Mouse (Mus musculus): Measurements from ENCODE around the gene Rbm12. TPM values are rescaled to one million over a fixed set of nuclear protein-coding genes. Genes with fewer than 3 reads are reported as not detected.
"Not testable (repeated sequence)": the region's sequence is repeated elsewhere in the genome, so short reads cannot be mapped to it uniquely, and the experiment has no call there.

Rbm12 gene
- polyA plus RNA-seq, 1 experiment from 2014 or later, result 14.0 TPM

DNA sequence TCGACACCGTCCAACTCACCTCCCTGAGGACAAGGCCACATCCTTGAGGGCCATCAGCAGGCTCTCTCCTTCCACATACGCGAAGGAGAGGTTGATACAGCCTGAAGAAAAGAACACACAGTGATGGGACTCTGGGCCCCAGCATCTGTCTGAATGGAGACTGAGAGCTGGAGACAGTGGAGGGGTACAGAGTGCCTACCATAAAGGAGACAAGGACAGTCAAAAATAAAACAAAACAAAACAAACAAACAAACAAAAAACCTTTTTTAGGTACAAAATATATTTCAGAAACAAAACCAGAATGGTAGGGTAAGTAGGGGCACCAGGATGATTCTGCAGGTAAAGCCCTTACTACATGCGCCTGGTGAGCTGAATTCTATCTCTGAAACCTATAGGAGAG, 15.2 kb upstream of the Rbm12 start, which contains the start of gene Gm28036:
Gene Gm28036, minus strand, starts transcription at position 101 of the 400 bp plus-strand sequence.
- no peaks in the 10 kb centered on the region for H3K4me1 ChIP-seq (replicated peaks)
- H3K27me3 ChIP-seq, result no peaks in the 10 kb centered on the region
- no peak within 1 kb of the TSS for H3K27ac ChIP-seq
- no peaks in the 10 kb centered on the region for H3K9me3 ChIP-seq (replicated peaks)
- peaks cover 33% of the 10 kb centered on the region; the same call in 1 of the 2 replicates for H3K36me3 ChIP-seq
- no peak for ATAC-seq (replicated peaks; ENCODE audit: insufficient number of reproducible peaks, insufficient read depth, low FRiP score, low read depth)
- 94% methylated on average over 5 of the region's 5 CpGs for WGBS
- no peak within 1 kb of the TSS for H3K4me3 ChIP-seq
- H3K4me2 ChIP-seq, result no peak within 1 kb of the TSS
- no peak within 1 kb of the TSS for H3K9ac ChIP-seq

DNA sequence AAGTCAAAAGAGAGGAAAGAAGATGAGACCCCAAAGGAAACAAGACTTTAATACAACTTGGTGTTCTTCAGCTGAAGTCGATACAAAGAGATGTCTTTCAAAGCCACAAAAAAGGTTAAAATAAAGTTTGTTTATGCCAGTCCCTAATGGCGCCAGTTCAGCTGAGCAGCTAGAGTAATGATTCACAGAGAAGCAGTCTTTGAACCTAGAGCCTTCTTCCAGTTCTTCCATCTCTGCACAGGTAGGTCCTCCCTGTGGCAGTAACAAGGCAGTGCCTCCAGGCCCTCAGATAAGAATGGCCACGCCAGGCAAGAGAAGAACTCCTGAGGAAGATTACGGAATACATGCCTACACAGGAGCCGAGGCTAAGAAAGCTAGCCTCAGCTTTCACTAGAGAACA, 12.0 kb upstream of the Rbm12 start:
- no peak overlapping the region for H3K4me2 ChIP-seq
- no peaks in the 10 kb centered on the region for H3K9me3 ChIP-seq (replicated peaks)
- H3K4me1 ChIP-seq (replicated peaks), result no peaks in the 10 kb centered on the region
- no peak overlapping the region for H3K4me3 ChIP-seq
- no peak overlapping the region for H3K27ac ChIP-seq
- no peak for ATAC-seq (replicated peaks; ENCODE audit: insufficient number of reproducible peaks, insufficient read depth, low FRiP score, low read depth)
- H3K36me3 ChIP-seq, result peaks cover 33% of the 10 kb centered on the region; the same call in 1 of the 2 replicates
- no peaks in the 10 kb centered on the region for H3K27me3 ChIP-seq
- 80% methylated on average over 5 of the region's 5 CpGs for WGBS
- H3K9ac ChIP-seq, result no peak overlapping the region

DNA sequence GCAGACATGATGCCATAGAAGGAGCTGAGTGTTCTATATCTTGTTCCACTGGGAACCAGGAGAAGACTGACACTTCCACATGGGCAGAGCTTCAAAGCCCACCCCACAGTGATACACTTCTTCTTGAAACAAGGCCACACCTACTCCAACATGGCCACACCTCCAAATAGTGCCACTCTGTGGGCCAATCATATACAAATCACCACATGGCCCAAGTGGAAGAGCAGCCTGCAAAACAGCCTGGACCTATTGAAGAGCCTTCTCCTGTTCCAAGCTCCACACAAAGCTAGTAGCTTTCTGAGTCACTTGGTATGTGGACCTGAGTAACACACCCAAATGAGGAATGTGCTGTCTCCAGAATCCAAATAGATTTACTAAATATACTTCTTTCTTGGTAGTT, 7.8 kb upstream of the Rbm12 start:
- H3K36me3 ChIP-seq, result peaks cover 13% of the 10 kb centered on the region; the same call in 1 of the 2 replicates
- H3K4me2 ChIP-seq, result no peak overlapping the region
- H3K9ac ChIP-seq, result no peak overlapping the region
- no peak for ATAC-seq (replicated peaks; ENCODE audit: insufficient number of reproducible peaks, insufficient read depth, low FRiP score, low read depth)
- H3K27ac ChIP-seq, result no peak overlapping the region
- H3K4me3 ChIP-seq, result no peak overlapping the region
- no peaks in the 10 kb centered on the region for H3K4me1 ChIP-seq (replicated peaks)
- no peaks in the 10 kb centered on the region for H3K27me3 ChIP-seq
- H3K9me3 ChIP-seq (replicated peaks), result no peaks in the 10 kb centered on the region

DNA sequence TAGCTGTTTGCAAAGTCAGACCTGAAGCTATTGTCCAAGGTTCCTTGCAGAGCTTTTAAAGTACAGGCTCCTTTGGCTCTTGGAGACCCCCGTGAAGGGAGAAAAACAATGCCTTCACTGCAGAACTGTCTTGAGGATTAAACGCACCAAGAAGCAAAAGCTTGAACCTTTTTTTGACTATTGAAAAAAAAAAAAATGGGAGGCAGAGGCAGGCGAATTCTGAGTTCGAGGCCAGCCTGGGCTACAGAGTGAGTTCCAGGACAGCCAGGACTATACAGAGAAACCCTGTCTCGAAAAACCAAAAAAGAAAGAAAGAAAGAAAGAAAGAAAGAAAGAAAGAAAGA, 274 bp upstream of the Rbm12 start:
- not testable (repeated sequence) for H3K27me3 ChIP-seq; H3K36me3 ChIP-seq; H3K9me3 ChIP-seq (replicated peaks); ATAC-seq (replicated peaks; ENCODE audit: insufficient number of reproducible peaks, insufficient read depth, low FRiP score, low read depth)
- 16% methylated on average over 5 of the region's 5 CpGs for WGBS
- Histone ChIP-seq H3K27ac (peak overlapping the region; percentile 93), H3K9ac (peak overlapping the region; percentile 95), H3K4me2 (peak overlapping the region; percentile 56), H3K4me1 (replicated peaks) (peaks cover 13% of the 10 kb centered on the region), H3K4me3 (peak overlapping the region; percentile 91)

DNA sequence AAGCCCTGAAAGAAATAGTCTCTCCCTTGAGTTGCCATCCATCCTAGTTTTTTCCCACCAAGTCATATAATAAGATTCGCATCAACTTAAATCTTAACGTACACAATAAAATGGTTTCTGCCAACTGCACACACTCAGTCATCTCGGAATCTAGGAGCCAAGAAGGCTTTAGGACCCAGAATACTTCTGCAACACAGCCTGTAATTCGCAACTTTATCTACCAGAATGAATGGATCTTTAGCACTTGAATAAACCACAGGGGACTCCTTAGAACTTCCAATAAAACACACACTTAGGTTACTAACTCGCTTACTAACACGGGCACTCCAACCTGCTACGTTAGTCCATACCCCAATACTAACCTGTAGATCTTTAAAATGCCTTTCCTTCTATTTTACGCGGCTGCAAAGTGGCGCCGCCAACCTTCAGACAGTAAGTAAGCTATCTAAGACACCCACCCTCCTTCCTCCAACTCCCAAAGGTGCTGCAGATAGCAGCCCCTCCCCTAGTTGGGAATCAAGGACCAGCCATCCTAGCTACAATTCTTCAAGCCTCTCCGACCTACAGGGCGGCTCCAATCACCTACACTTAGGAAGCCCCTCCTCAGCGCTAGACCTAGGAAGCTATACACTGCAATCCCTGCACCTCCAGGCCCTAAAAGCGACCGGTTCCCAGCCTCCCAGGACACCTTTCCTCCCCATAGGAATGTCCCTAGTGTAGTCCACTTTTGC, 986 bp downstream of the Rbm12 start:
- Histone ChIP-seq H3K9ac (peak overlapping the region; percentile 95), H3K27ac (peak overlapping the region; percentile 93), H3K27me3 (no peaks in the 10 kb centered on the region), H3K4me3 (peak overlapping the region; percentile 91), H3K4me2 (peak overlapping the region; percentile 78), H3K36me3 (no peaks in the 10 kb centered on the region), H3K9me3 (replicated peaks) (no peaks in the 10 kb centered on the region), H3K4me1 (replicated peaks) (peaks cover 15% of the 10 kb centered on the region)
- ATAC-seq (replicated peaks; ENCODE audit: insufficient number of reproducible peaks, insufficient read depth, low FRiP score, low read depth), result peak; percentile 49; the same call in 1 of the 2 replicates
- WGBS, result under 1% methylated on average over 16 of the region's 16 CpGs

DNA sequence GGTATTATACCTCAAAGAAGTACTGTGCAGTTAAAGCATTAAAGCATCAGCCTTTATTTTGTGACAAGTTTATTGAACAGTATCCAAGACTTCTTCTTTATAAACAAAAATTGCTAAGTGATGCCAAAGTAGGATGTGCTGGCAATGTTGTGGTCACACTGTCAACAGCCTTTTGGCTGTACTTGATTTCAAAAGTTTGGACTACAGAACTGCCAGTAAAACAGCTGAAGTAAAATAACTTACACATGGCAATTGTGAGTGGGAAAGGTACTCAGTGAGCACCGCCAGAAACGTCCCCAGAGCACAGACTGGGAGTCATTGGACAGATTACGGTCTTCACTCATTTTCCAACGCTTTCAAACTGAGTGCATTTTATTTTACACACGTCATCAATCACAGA, 19.9 kb downstream of the Rbm12 start:
- WGBS, result 74% methylated on average over 5 of the region's 5 CpGs
- no peak overlapping the region for H3K9ac ChIP-seq
- ATAC-seq (replicated peaks; ENCODE audit: insufficient number of reproducible peaks, insufficient read depth, low FRiP score, low read depth), result no peak

DNA sequence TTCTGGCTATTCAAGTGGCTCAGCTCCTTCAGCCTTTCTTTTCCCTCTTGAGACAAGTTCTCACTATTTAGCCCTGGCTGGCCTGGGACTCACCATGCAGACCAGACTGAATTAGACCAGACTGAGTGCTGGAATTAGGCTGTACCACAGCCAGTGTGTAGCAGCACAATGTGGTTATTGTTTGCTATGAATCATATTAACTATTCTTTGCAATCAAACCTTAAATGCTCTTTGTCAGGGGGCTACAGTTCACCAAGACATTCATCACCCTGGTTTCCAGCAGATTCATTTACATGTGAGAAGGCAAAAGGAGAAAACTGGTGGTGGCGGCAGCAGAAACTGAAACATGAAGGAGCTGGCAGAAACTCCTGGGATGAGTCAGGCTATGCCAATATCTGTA, 22.0 kb downstream of the Rbm12 start:
- Histone ChIP-seq H3K9me3 (replicated peaks) (no peaks in the 10 kb centered on the region), H3K27ac (no peak overlapping the region), H3K4me3 (no peak overlapping the region), H3K4me2 (no peak overlapping the region), H3K27me3 (no peaks in the 10 kb centered on the region), H3K36me3 (peaks cover 9% of the 10 kb centered on the region), H3K4me1 (replicated peaks) (peaks cover 15% of the 10 kb centered on the region), H3K9ac (no peak overlapping the region)
- 93% methylated on average over 1 of the region's 1 CpGs for WGBS
- no peak for ATAC-seq (replicated peaks; ENCODE audit: insufficient number of reproducible peaks, insufficient read depth, low FRiP score, low read depth)

More for the DNA sequence above, 19.9 kb downstream of the Rbm12 start:
- Histone ChIP-seq H3K36me3 (peaks cover 28% of the 10 kb centered on the region), H3K4me2 (no peak overlapping the region), H3K27me3 (no peaks in the 10 kb centered on the region), H3K27ac (no peak overlapping the region), H3K4me1 (replicated peaks) (peaks cover 7% of the 10 kb centered on the region; the same call in 1 of the 2 replicates), H3K4me3 (no peak overlapping the region), H3K9me3 (replicated peaks) (no peaks in the 10 kb centered on the region)

- no peak overlapping the region for H3K9ac ChIP-seq
- H3K27ac ChIP-seq, result no peak overlapping the region
- H3K4me3 ChIP-seq, result no peak overlapping the region
- no peak overlapping the region for H3K4me2 ChIP-seq
- H3K4me1 ChIP-seq (replicated peaks), result peaks cover 15% of the 10 kb centered on the region
- no peaks in the 10 kb centered on the region for H3K27me3 ChIP-seq
- H3K36me3 ChIP-seq, result peaks cover 9% of the 10 kb centered on the region
- ATAC-seq (replicated peaks; ENCODE audit: insufficient number of reproducible peaks, insufficient read depth, low FRiP score, low read depth), result no peak
- WGBS, result 82% methylated on average over 7 of the region's 7 CpGs
- no peaks in the 10 kb centered on the region for H3K9me3 ChIP-seq (replicated peaks)
Measured at GRCm38 (mm10) chr2:156087391-156088110, 24.2 kb downstream of the Rbm12 start.

- no peaks in the 10 kb centered on the region for H3K27me3 ChIP-seq
- ATAC-seq (replicated peaks; ENCODE audit: insufficient number of reproducible peaks, insufficient read depth, low FRiP score, low read depth), result no peak
- H3K4me3 ChIP-seq, result no peak overlapping the region
- no peak overlapping the region for H3K4me2 ChIP-seq
- H3K9me3 ChIP-seq (replicated peaks), result no peaks in the 10 kb centered on the region
- no peak overlapping the region for H3K27ac ChIP-seq
- H3K36me3 ChIP-seq, result peaks cover under 1% of the 10 kb centered on the region
- no peak overlapping the region for H3K9ac ChIP-seq
- WGBS, result 79% methylated on average over 3 of the region's 3 CpGs
- H3K4me1 ChIP-seq (replicated peaks), result peaks cover 24% of the 10 kb centered on the region
Measured at GRCm38 (mm10) chr2:156084541-156084940, 27.2 kb downstream of the Rbm12 start.

- no peaks in the 10 kb centered on the region for H3K27me3 ChIP-seq
- 82% methylated on average over 7 of the region's 7 CpGs for WGBS
- no peak overlapping the region for H3K9ac ChIP-seq
- peak overlapping the region; percentile 15; the same call in 1 of the 2 replicates for H3K27ac ChIP-seq
- no peak overlapping the region for H3K4me2 ChIP-seq
- H3K9me3 ChIP-seq (replicated peaks), result no peaks in the 10 kb centered on the region
- peaks cover 15% of the 10 kb centered on the region for H3K4me1 ChIP-seq (replicated peaks)
- no peak overlapping the region for H3K4me3 ChIP-seq
- ATAC-seq (replicated peaks; ENCODE audit: insufficient number of reproducible peaks, insufficient read depth, low FRiP score, low read depth), result no peak
- H3K36me3 ChIP-seq, result peaks cover 35% of the 10 kb centered on the region
Measured at GRCm38 (mm10) chr2:156080391-156080790, 31.4 kb downstream of the Rbm12 start.

GRCm38 (mm10) chr2:156079674-156080073, 32.1 kb downstream of the Rbm12 start:
- peaks cover 42% of the 10 kb centered on the region for H3K36me3 ChIP-seq
- no peaks in the 10 kb centered on the region for H3K27me3 ChIP-seq
- WGBS, result 34% methylated on average over 4 of the region's 4 CpGs
- peak; percentile 43; the same call in 1 of the 2 replicates for ATAC-seq (replicated peaks; ENCODE audit: insufficient number of reproducible peaks, insufficient read depth, low FRiP score, low read depth)
- no peak overlapping the region for H3K4me2 ChIP-seq
- peak overlapping the region; percentile 34; the same call in 1 of the 2 replicates for H3K27ac ChIP-seq
- H3K4me3 ChIP-seq, result no peak overlapping the region
- no peaks in the 10 kb centered on the region for H3K9me3 ChIP-seq (replicated peaks)
- H3K9ac ChIP-seq, result no peak overlapping the region
- H3K4me1 ChIP-seq (replicated peaks), result peaks cover 15% of the 10 kb centered on the region
